Mouse (Mus musculus) limb, embryonic 10.5 days (tissue): ENCODE measurements around the gene Cblb. TPM values are rescaled to one million over a fixed set of nuclear protein-coding genes. Genes with fewer than 3 reads are reported as not detected.

Experiments used
- DNase-seq: peaks from one replicate; pipeline ENCODE4 v3.0.0-alpha.2; 2017; ENCODE audit warnings: low spot score
- H3K27ac ChIP-seq: fragments of 300-500 bp; sonication (generic); 2 replicates; pipeline ENCODE4 v1.5.1; 2016; ENCODE audit warnings: mild to moderate bottlenecking
- H3K27me3 ChIP-seq: fragments of 300-500 bp; sonication (generic); 2 replicates; pipeline ENCODE4 v1.6.1; 2016; ENCODE audit warnings: low read depth, mild to moderate bottlenecking; ENCODE audit not compliant: poor library complexity, severe bottlenecking
- H3K36me3 ChIP-seq: fragments of 300-500 bp; sonication (generic); 2 replicates; pipeline ENCODE4 v1.6.1; 2016; ENCODE audit warnings: mild to moderate bottlenecking, moderate library complexity
- H3K4me1 ChIP-seq: fragments of 300-500 bp; sonication (generic); 2 replicates; pipeline ENCODE4 v1.6.1; 2016
- H3K4me3 ChIP-seq: fragments of 300-500 bp; sonication (generic); 2 replicates; pipeline ENCODE4 v1.5.1; 2016; ENCODE audit warnings: mild to moderate bottlenecking, moderate library complexity
- H3K9me3 ChIP-seq: fragments of 300-500 bp; sonication (generic); replicated peaks from 2 replicates; pipeline ENCODE4 v1.6.1; 2016; ENCODE audit warnings: mild to moderate bottlenecking
- WGBS: fragments of 180-500 bp; shearing (Covaris S2); methylation state at CpG from one replicate; pipeline ENCODE4 v1.1.7; 2016; 5-methylcytosine and 5-hydroxymethylcytosine counted together
- polyA plus RNA-seq: library from polyadenylated mRNA; unstranded; fragments of >200 nt; fragmentation: Nextera tagmentation; extraction: Ambion mirVana; gene quantifications from 2 replicates; pipeline ENCODE4 v1.2.1, GENCODE M21; 2016

Cblb gene
- polyA plus RNA-seq, 1 experiment from 2014 or later = 34.6 TPM

- Histone ChIP-seq H3K27me3 (no peaks in the 10 kb centered on the region), H3K4me3 (no peak overlapping the region), H3K9me3 (no peaks in the 10 kb centered on the region), H3K4me1 (peaks cover 20% of the 10 kb centered on the region), H3K36me3 (peaks cover 21% of the 10 kb centered on the region), H3K27ac (no peak overlapping the region)
- 89% methylated on average over 5 of the region's 5 CpGs for WGBS
- no peak for DNase-seq
These were observed 98.4 kb downstream of the Cblb start for GRCm38 (mm10) chr16:52129357-52129905.

- DNase-seq = no peak
- Histone ChIP-seq H3K36me3 (peaks cover 22% of the 10 kb centered on the region), H3K4me3 (no peak overlapping the region), H3K27me3 (no peaks in the 10 kb centered on the region), H3K4me1 (peaks cover 35% of the 10 kb centered on the region), H3K27ac (no peak overlapping the region), H3K9me3 (no peaks in the 10 kb centered on the region)
- WGBS = 89% methylated on average over 11 of the region's 11 CpGs
These were observed 101.9 kb downstream of the Cblb start for GRCm38 (mm10) chr16:52132808-52133490.

GRCm38 (mm10) chr16:52134631-52135227 is 103.7 kb downstream of the Cblb start:
- DNase-seq = peak; percentile 75

GRCm38 (mm10) chr16:52135689-52136390 is 104.8 kb downstream of the Cblb start:
- H3K36me3 ChIP-seq = peaks cover 29% of the 10 kb centered on the region
- H3K27me3 ChIP-seq = no peaks in the 10 kb centered on the region
- H3K4me1 ChIP-seq = peaks cover 35% of the 10 kb centered on the region
- no peaks in the 10 kb centered on the region for H3K9me3 ChIP-seq
- H3K4me3 ChIP-seq = no peak overlapping the region
- H3K27ac ChIP-seq = no peak overlapping the region
- 83% methylated on average over 9 of the region's 9 CpGs for WGBS
- DNase-seq = no peak

More at GRCm38 (mm10) chr16:52134631-52135227, 103.7 kb downstream of the Cblb start:
- Histone ChIP-seq H3K9me3 (no peaks in the 10 kb centered on the region), H3K4me1 (peaks cover 35% of the 10 kb centered on the region), H3K36me3 (peaks cover 28% of the 10 kb centered on the region), H3K27me3 (no peaks in the 10 kb centered on the region), H3K27ac (peak overlapping the region; percentile 46; the same call in 1 of the 2 replicates), H3K4me3 (peak overlapping the region; percentile 19)
- WGBS = 20% methylated on average over 11 of the region's 11 CpGs

GRCm38 (mm10) chr16:52143101-52143500 is 112.1 kb downstream of the Cblb start:
- Histone ChIP-seq H3K36me3 (peaks cover 51% of the 10 kb centered on the region), H3K27ac (no peak overlapping the region), H3K4me3 (no peak overlapping the region), H3K27me3 (no peaks in the 10 kb centered on the region), H3K4me1 (peaks cover 21% of the 10 kb centered on the region), H3K9me3 (no peaks in the 10 kb centered on the region)
- whole genome bisulfite sequencing = 95% methylated on average over 13 of the region's 13 CpGs
- DNase-seq = no peak

GRCm38 (mm10) chr16:52143818-52144217 is 112.8 kb downstream of the Cblb start:
- H3K4me3 ChIP-seq = no peak overlapping the region
- 100% methylated on average over 3 of the region's 3 CpGs for WGBS
- H3K4me1 ChIP-seq = peaks cover 22% of the 10 kb centered on the region
- no peak overlapping the region for H3K27ac ChIP-seq
- peaks cover 58% of the 10 kb centered on the region for H3K36me3 ChIP-seq
- no peaks in the 10 kb centered on the region for H3K9me3 ChIP-seq
- DNase-seq = no peak
- no peaks in the 10 kb centered on the region for H3K27me3 ChIP-seq

- no peaks in the 10 kb centered on the region for H3K9me3 ChIP-seq
- DNase-seq = no peak
- H3K27ac ChIP-seq = no peak overlapping the region
- no peak overlapping the region for H3K4me3 ChIP-seq
- no peaks in the 10 kb centered on the region for H3K27me3 ChIP-seq
- H3K36me3 ChIP-seq = peaks cover 57% of the 10 kb centered on the region
- peaks cover 22% of the 10 kb centered on the region for H3K4me1 ChIP-seq
- 98% methylated on average over 5 of the region's 5 CpGs for WGBS
These were observed 113.8 kb downstream of the Cblb start for GRCm38 (mm10) chr16:52144792-52145191.

GRCm38 (mm10) chr16:52145552-52145951 is 114.5 kb downstream of the Cblb start:
- 90% methylated on average over 4 of the region's 4 CpGs for WGBS
- Histone ChIP-seq H3K27me3 (no peaks in the 10 kb centered on the region), H3K4me1 (peaks cover 22% of the 10 kb centered on the region), H3K27ac (no peak overlapping the region), H3K9me3 (no peaks in the 10 kb centered on the region), H3K4me3 (no peak overlapping the region), H3K36me3 (peaks cover 54% of the 10 kb centered on the region)
- DNase-seq = no peak

GRCm38 (mm10) chr16:52146976-52147696 is 116.1 kb downstream of the Cblb start:
- peaks cover 55% of the 10 kb centered on the region for H3K36me3 ChIP-seq

GRCm38 (mm10) chr16:52148041-52148440 is 117.0 kb downstream of the Cblb start:
- no peak overlapping the region for H3K27ac ChIP-seq
- H3K4me3 ChIP-seq = no peak overlapping the region
- no peak for DNase-seq
- 56% methylated on average over 6 of the region's 6 CpGs for WGBS
- peaks cover 22% of the 10 kb centered on the region for H3K4me1 ChIP-seq
- peaks cover 54% of the 10 kb centered on the region for H3K36me3 ChIP-seq
- H3K9me3 ChIP-seq = no peaks in the 10 kb centered on the region
- H3K27me3 ChIP-seq = no peaks in the 10 kb centered on the region

More at GRCm38 (mm10) chr16:52146976-52147696, 116.1 kb downstream of the Cblb start:
- Histone ChIP-seq H3K4me1 (peaks cover 22% of the 10 kb centered on the region), H3K9me3 (no peaks in the 10 kb centered on the region), H3K27me3 (no peaks in the 10 kb centered on the region), H3K27ac (no peak overlapping the region), H3K4me3 (no peak overlapping the region)
- no peak for DNase-seq
- 82% methylated on average over 11 of the region's 11 CpGs for WGBS

GRCm38 (mm10) chr16:52149135-52149769 is 118.2 kb downstream of the Cblb start:
- H3K27me3 ChIP-seq = no peaks in the 10 kb centered on the region
- peaks cover 55% of the 10 kb centered on the region for H3K36me3 ChIP-seq
- no peaks in the 10 kb centered on the region for H3K9me3 ChIP-seq
- H3K27ac ChIP-seq = no peak overlapping the region
- 89% methylated on average over 6 of the region's 6 CpGs for WGBS
- H3K4me3 ChIP-seq = no peak overlapping the region
- no peak for DNase-seq
- peaks cover 22% of the 10 kb centered on the region for H3K4me1 ChIP-seq

- H3K4me1 ChIP-seq = no peaks in the 10 kb centered on the region
- no peak overlapping the region for H3K27ac ChIP-seq
- no peak overlapping the region for H3K4me3 ChIP-seq
- peaks cover 75% of the 10 kb centered on the region for H3K36me3 ChIP-seq
- no peak for DNase-seq
- H3K27me3 ChIP-seq = no peaks in the 10 kb centered on the region
- no peaks in the 10 kb centered on the region for H3K9me3 ChIP-seq
- WGBS = 79% methylated on average over 5 of the region's 5 CpGs
These were observed 124.1 kb downstream of the Cblb start for GRCm38 (mm10) chr16:52155030-52155696.
